Mouse (Mus musculus) kidney, embryonic 14.5 days (tissue): ENCODE results near the gene Doxl2. TPM values are rescaled to one million over a fixed set of nuclear protein-coding genes. Genes with fewer than 3 reads are reported as not detected.

Experiments
- ATAC-seq: fragments of 200-750 bp; cut with Nextera tagmentation; 2 replicates; pipeline ENCODE4 v1.8.0; 2017; ENCODE audit warnings: moderate number of reproducible peaks, mild to moderate bottlenecking, moderate TSS enrichment, moderate library complexity; ENCODE audit not compliant: low FRiP score, low TSS enrichment
- H3K27ac ChIP-seq: fragments of 300-500 bp; sonication (generic); 2 replicates; pipeline ENCODE4 v1.5.1; 2014; ENCODE audit warnings: low read depth, mild to moderate bottlenecking, low read length, moderate library complexity, mixed read lengths
- H3K27me3 ChIP-seq: fragments of 300-500 bp; sonication (generic); 2 replicates; pipeline ENCODE4 v1.6.1; 2014; ENCODE audit warnings: mild to moderate bottlenecking, low read length; ENCODE audit not compliant: control insufficient read depth, insufficient read depth
- H3K36me3 ChIP-seq: fragments of 300-500 bp; sonication (generic); 2 replicates; pipeline ENCODE4 v1.6.1; 2014; ENCODE audit warnings: low read length, mixed read lengths; ENCODE audit not compliant: control insufficient read depth, insufficient read depth
- H3K4me1 ChIP-seq: fragments of 300-500 bp; sonication (generic); 2 replicates; pipeline ENCODE4 v1.6.1; 2014; ENCODE audit warnings: low read length, mixed read lengths; ENCODE audit not compliant: control insufficient read depth, insufficient read depth
- H3K4me2 ChIP-seq: fragments of 300-500 bp; sonication (generic); replicated peaks from 2 replicates; pipeline ENCODE4 v1.6.1; 2014; ENCODE audit warnings: low read depth, mild to moderate bottlenecking, low read length
- H3K4me3 ChIP-seq: fragments of 300-500 bp; sonication (generic); 2 replicates; pipeline ENCODE4 v1.5.1; 2014; ENCODE audit warnings: mild to moderate bottlenecking, low read length
- H3K9ac ChIP-seq: fragments of 300-500 bp; sonication (generic); 2 replicates; pipeline ENCODE4 v1.6.1; 2014; ENCODE audit warnings: low read depth, mild to moderate bottlenecking, low read length, moderate library complexity
- H3K9me3 ChIP-seq: fragments of 300-500 bp; sonication (generic); 2 replicates; pipeline ENCODE4 v1.6.1; 2016; ENCODE audit warnings: low read length; ENCODE audit not compliant: control insufficient read depth
- WGBS: fragments of 180-500 bp; shearing (Covaris S2); extraction: QIAGEN DNeasy Blood & Tissue Kit; methylation state at CpG from one replicate; pipeline ENCODE4 v1.1.7; 2014; 5-methylcytosine and 5-hydroxymethylcytosine counted together
- polyA plus RNA-seq: library from polyadenylated mRNA; unstranded; fragments of >200 nt; fragmentation: Nextera tagmentation; extraction: Ambion mirVana; gene quantifications from 2 replicates; pipeline ENCODE4 v1.2.1, GENCODE M21; 2014

The Doxl2 gene
- polyA plus RNA-seq, 1 experiment from 2014 or later = not detected

GRCm38 (mm10) chr6:49017150-49017549 is 42.4 kb downstream of the Doxl2 start:
- no peaks in the 10 kb centered on the region for H3K36me3 ChIP-seq
- no peaks in the 10 kb centered on the region for H3K9me3 ChIP-seq
- H3K27me3 ChIP-seq = no peaks in the 10 kb centered on the region
- H3K27ac ChIP-seq = no peak overlapping the region
- no peak overlapping the region for H3K4me2 ChIP-seq
- ATAC-seq = no peak
- no peak overlapping the region for H3K4me3 ChIP-seq
- H3K9ac ChIP-seq = no peak overlapping the region
- no peaks in the 10 kb centered on the region for H3K4me1 ChIP-seq
- 65% methylated on average over 12 of the region's 12 CpGs for WGBS

GRCm38 (mm10) chr6:49019341-49019740 is 44.6 kb downstream of the Doxl2 start:
- no peak for ATAC-seq
- no peak overlapping the region for H3K27ac ChIP-seq
- WGBS = 95% methylated on average over 1 of the region's 1 CpGs
- no peak overlapping the region for H3K9ac ChIP-seq
- no peaks in the 10 kb centered on the region for H3K4me1 ChIP-seq
- no peaks in the 10 kb centered on the region for H3K9me3 ChIP-seq
- no peak overlapping the region for H3K4me2 ChIP-seq
- H3K4me3 ChIP-seq = no peak overlapping the region
- H3K27me3 ChIP-seq = no peaks in the 10 kb centered on the region
- H3K36me3 ChIP-seq = no peaks in the 10 kb centered on the region

GRCm38 (mm10) chr6:49021141-49022012 is 46.6 kb downstream of the Doxl2 start:
- Histone ChIP-seq H3K9me3 (no peaks in the 10 kb centered on the region), H3K9ac (no peak overlapping the region), H3K4me1 (no peaks in the 10 kb centered on the region), H3K27ac (no peak overlapping the region), H3K4me3 (no peak overlapping the region), H3K27me3 (no peaks in the 10 kb centered on the region), H3K36me3 (no peaks in the 10 kb centered on the region), H3K4me2 (no peak overlapping the region)
- no peak for ATAC-seq
- 62% methylated on average over 14 of the region's 14 CpGs for WGBS

GRCm38 (mm10) chr6:49022384-49022783 is 47.6 kb downstream of the Doxl2 start:
- no peak overlapping the region for H3K4me2 ChIP-seq
- no peak overlapping the region for H3K27ac ChIP-seq
- no peak overlapping the region for H3K4me3 ChIP-seq
- no peak for ATAC-seq
- H3K4me1 ChIP-seq = no peaks in the 10 kb centered on the region
- H3K27me3 ChIP-seq = no peaks in the 10 kb centered on the region
- H3K36me3 ChIP-seq = no peaks in the 10 kb centered on the region
- 79% methylated on average over 2 of the region's 2 CpGs for WGBS
- H3K9me3 ChIP-seq = no peaks in the 10 kb centered on the region
- H3K9ac ChIP-seq = no peak overlapping the region

GRCm38 (mm10) chr6:49023315-49023714 is 48.6 kb downstream of the Doxl2 start:
- 79% methylated on average over 10 of the region's 10 CpGs for WGBS
- Histone ChIP-seq H3K9ac (no peak overlapping the region), H3K4me1 (no peaks in the 10 kb centered on the region)

GRCm38 (mm10) chr6:49025290-49025689 is 50.5 kb downstream of the Doxl2 start:
- Histone ChIP-seq H3K9me3 (no peaks in the 10 kb centered on the region), H3K9ac (no peak overlapping the region), H3K4me3 (no peak overlapping the region), H3K4me1 (no peaks in the 10 kb centered on the region), H3K27ac (no peak overlapping the region), H3K27me3 (no peaks in the 10 kb centered on the region), H3K4me2 (no peak overlapping the region), H3K36me3 (no peaks in the 10 kb centered on the region)
- 73% methylated on average over 7 of the region's 7 CpGs for WGBS
- no peak for ATAC-seq

More at GRCm38 (mm10) chr6:49023315-49023714, 48.6 kb downstream of the Doxl2 start:
- Histone ChIP-seq H3K36me3 (no peaks in the 10 kb centered on the region), H3K9me3 (no peaks in the 10 kb centered on the region), H3K27me3 (no peaks in the 10 kb centered on the region), H3K4me2 (no peak overlapping the region), H3K4me3 (no peak overlapping the region), H3K27ac (no peak overlapping the region)
- ATAC-seq = no peak

- 0 out of 2 replicates have a peak, but pooled peaks cover 4% of the 10 kb centered on the region for H3K4me1 ChIP-seq
- no peak for ATAC-seq
- no peaks in the 10 kb centered on the region for H3K9me3 ChIP-seq
- no peaks in the 10 kb centered on the region for H3K27me3 ChIP-seq
- H3K4me2 ChIP-seq = no peak overlapping the region
- no peak overlapping the region for H3K9ac ChIP-seq
- H3K36me3 ChIP-seq = no peaks in the 10 kb centered on the region
- H3K4me3 ChIP-seq = no peak overlapping the region
- WGBS = 88% methylated on average over 5 of the region's 5 CpGs
- H3K27ac ChIP-seq = no peak overlapping the region
Observed at GRCm38 (mm10) chr6:49026496-49026895, 51.7 kb downstream of the Doxl2 start.

- no peaks in the 10 kb centered on the region for H3K27me3 ChIP-seq
- WGBS = 78% methylated on average over 6 of the region's 6 CpGs
- ATAC-seq = no peak
- H3K4me3 ChIP-seq = no peak overlapping the region
- 0 out of 2 replicates have a peak, but pooled peaks cover 6% of the 10 kb centered on the region for H3K4me1 ChIP-seq
- H3K27ac ChIP-seq = no peak overlapping the region
- no peak overlapping the region for H3K9ac ChIP-seq
- no peaks in the 10 kb centered on the region for H3K36me3 ChIP-seq
- H3K9me3 ChIP-seq = no peaks in the 10 kb centered on the region
- H3K4me2 ChIP-seq = no peak overlapping the region
Observed at GRCm38 (mm10) chr6:49028019-49028418, 53.3 kb downstream of the Doxl2 start.
